Mouse (Mus musculus) brown adipose tissue, adult 24 weeks (tissue): ENCODE measurements around the gene Riiad1. TPM values are rescaled to one million over a fixed set of nuclear protein-coding genes. Genes with fewer than 3 reads are reported as not detected.
A peak's percentile ranks its signal among the peaks of the same experiment; 100 is the strongest.

Experiments used
- H3K27ac ChIP-seq: fragments of 200-500 bp; replicated peaks from 2 replicates; pipeline ENCODE4 v1.5.1; 2012; ENCODE audit warnings: low read depth, mild to moderate bottlenecking, low read length
- H3K4me1 ChIP-seq: fragments of 200-500 bp; 2 replicates; pipeline ENCODE4 v1.6.1; 2012; ENCODE audit warnings: low read length, mixed read lengths; ENCODE audit not compliant: control insufficient read depth, insufficient read depth, insufficient read length
- H3K4me3 ChIP-seq: fragments of 200-500 bp; 2 replicates; pipeline ENCODE4 v1.5.1; 2012; ENCODE audit warnings: low read depth, mild to moderate bottlenecking, low read length, moderate library complexity; ENCODE audit not compliant: insufficient read depth
- polyA plus RNA-seq: library from polyadenylated mRNA; stranded (reverse); fragments of >200 nt; gene quantifications from 2 replicates; pipeline ENCODE4 v1.2.4, GENCODE M21; 2012; ENCODE audit not compliant: missing spikeins, insufficient read depth, insufficient read length

Gene Riiad1
- polyA plus RNA-seq, 1 experiment = not detected

- Histone ChIP-seq H3K4me3 (no peak overlapping the region), H3K4me1 (no peaks in the 10 kb centered on the region; the same call in 1 of the 2 replicates)
Observed at GRCm38 (mm10) chr3:94473567-94474232, 6.4 kb downstream of the Riiad1 start.

GRCm38 (mm10) chr3:94473115-94473505 is 7.0 kb downstream of the Riiad1 start:
- Histone ChIP-seq H3K27ac (no peak overlapping the region), H3K4me1 (no peaks in the 10 kb centered on the region; the same call in 1 of the 2 replicates), H3K4me3 (no peak overlapping the region)

More at GRCm38 (mm10) chr3:94473567-94474232, 6.4 kb downstream of the Riiad1 start:
- H3K27ac ChIP-seq = no peak overlapping the region

DNA sequence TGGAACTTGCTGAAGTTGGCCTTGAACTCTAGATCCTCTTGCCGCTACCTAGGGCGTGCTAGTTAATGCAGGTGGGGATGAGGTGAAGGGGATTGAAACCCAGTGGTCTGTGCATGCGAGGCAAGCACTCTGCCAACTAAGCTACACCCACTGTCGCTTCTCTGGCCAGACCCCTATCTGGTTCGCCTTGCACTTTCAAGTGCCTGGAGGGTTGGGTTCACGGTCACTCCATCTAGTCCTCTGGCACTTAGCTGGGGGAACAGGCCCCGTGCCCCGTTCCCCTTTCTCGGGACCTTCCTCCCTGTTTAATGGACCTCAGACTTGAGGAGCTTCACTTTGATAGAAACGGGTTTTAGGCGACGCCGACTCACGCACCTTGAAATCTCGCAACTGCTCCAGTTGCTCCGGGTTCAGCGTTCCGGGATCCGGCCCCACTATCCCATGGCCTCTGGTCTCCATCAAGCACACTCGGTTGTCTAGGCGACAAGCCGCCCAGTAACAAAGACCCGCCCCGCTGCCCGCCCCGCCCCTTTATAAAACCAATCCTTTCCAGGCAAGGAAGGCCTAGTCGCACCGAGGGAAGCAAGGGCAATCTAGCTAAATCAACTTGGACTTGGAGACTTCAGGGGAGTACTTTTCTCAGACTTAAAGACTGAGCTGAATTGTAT is 7.6 kb downstream of the Riiad1 start:
- Histone ChIP-seq H3K4me1 (no peaks in the 10 kb centered on the region; the same call in 1 of the 2 replicates), H3K27ac (no peak overlapping the region), H3K4me3 (no peak overlapping the region)

DNA sequence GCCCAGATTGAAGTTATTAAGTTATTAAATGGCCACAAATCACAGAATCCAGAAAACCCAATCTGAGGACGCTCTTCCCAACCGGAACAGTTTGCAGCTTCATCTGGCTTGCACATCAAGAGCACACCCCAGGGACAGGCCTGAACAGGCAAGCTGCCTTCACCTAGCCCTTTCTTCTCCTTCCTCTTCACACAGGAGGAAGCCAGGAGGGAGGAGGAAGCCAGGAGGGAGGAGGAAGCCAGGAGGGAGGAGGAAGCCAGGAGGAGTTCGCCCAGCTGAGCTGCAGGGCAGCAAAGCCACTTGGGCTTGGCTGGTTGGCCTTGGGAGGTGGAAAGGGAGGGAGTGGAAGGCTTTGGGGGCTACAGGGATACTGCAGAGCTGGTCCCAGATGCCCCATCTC is 11.2 kb downstream of the Riiad1 start:
- no peak overlapping the region for H3K27ac ChIP-seq
- H3K4me1 ChIP-seq = no peaks in the 10 kb centered on the region
- H3K4me3 ChIP-seq = no peak overlapping the region

- Histone ChIP-seq H3K4me3 (no peak overlapping the region), H3K27ac (no peak overlapping the region), H3K4me1 (no peaks in the 10 kb centered on the region)
Observed at GRCm38 (mm10) chr3:94465632-94466430, 14.3 kb downstream of the Riiad1 start.

- Histone ChIP-seq H3K27ac (no peak overlapping the region), H3K4me3 (no peak overlapping the region), H3K4me1 (no peaks in the 10 kb centered on the region)
Observed at GRCm38 (mm10) chr3:94463926-94464578, 16.1 kb downstream of the Riiad1 start.

DNA sequence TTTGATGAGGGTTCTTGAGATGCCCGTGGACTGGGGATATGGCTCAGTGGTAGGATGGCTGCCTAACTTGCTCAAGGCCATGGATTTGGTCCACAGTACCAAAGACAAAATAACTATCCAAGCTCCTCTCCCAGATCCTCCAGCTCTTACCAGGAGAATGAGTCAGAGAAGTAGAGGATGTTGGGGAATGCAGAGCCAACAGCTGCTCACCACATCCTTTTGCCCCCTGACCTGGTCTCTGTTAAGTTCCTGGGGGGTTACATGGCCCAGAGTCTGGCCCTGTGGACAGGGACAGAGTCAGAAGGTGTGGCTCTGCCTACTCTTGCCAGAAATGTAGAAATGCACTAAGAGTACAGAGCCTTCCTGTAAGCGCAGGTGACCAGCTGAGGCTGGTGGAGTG is 20.3 kb downstream of the Riiad1 start:
- Histone ChIP-seq H3K4me1 (no peaks in the 10 kb centered on the region), H3K27ac (no peak overlapping the region), H3K4me3 (no peak overlapping the region)

GRCm38 (mm10) chr3:94457055-94457454 is 23.1 kb downstream of the Riiad1 start:
- Histone ChIP-seq H3K4me1 (no peaks in the 10 kb centered on the region), H3K4me3 (no peak overlapping the region), H3K27ac (no peak overlapping the region)

DNA sequence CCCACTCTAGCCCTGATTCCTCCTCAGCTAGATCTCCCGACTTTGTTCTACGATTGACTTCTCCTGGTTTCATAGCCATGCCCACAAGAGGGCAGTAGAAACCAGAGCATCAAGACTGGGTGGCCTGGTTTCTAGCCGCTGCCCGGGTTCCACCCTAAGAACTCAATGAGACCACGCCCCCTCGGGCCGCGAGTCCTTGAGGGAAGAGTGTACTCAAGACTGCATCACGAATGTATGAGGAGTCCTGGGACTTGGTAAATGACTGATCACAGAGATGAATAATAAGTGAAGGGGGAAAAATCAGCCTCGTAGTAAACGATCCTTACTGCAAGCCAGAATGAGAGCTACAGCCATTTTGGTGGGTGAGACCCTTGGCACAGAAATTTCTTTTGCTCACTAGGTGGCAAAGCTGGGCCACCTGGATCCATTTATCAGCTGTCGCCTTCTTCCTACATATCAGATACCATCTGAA is 23.6 kb downstream of the Riiad1 start:
- Histone ChIP-seq H3K27ac (no peak overlapping the region), H3K4me1 (no peaks in the 10 kb centered on the region), H3K4me3 (peak overlapping the region; percentile 40; the same call in 1 of the 2 replicates)

DNA sequence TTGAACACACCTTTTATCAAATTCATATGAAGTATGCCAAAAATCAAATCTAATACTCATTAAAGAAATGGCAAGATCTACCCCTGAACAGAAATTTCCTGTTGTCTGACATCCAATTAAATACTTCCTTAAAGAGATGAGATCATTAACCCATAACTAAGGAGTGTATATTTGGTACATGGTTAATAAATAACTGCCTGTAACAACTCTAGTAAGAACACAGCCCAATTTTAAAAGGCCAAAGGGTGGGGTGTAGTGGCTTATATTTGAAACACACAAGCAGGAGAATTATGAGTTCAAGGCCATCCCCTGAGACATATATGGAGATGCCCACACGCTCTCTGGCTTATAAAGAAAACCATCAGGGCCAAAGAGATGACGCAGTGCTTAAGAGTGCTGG is 30.8 kb downstream of the Riiad1 start:
- Histone ChIP-seq H3K27ac (no peak overlapping the region), H3K4me1 (no peaks in the 10 kb centered on the region), H3K4me3 (no peak overlapping the region)

- H3K4me3 ChIP-seq = peak within 1 kb of the TSS; percentile 91
- H3K27ac ChIP-seq = peak within 1 kb of the TSS; percentile 58
- no peaks in the 10 kb centered on the region for H3K4me1 ChIP-seq
Observed at GRCm38 (mm10) chr3:94443597-94443964, 36.6 kb downstream of the Riiad1 start, which contains the start of gene Oaz3. Gene Oaz3, minus strand, starts transcription at chr3:94443915.

GRCm38 (mm10) chr3:94442951-94443596 is 37.1 kb downstream of the Riiad1 start, which contains the start of gene Mrpl9:
Gene Mrpl9, plus strand, starts transcription at chr3:94443318.
- Histone ChIP-seq H3K27ac (peak within 1 kb of the TSS; percentile 58), H3K4me1 (no peaks in the 10 kb centered on the region), H3K4me3 (peak within 1 kb of the TSS; percentile 91)

GRCm38 (mm10) chr3:94441182-94441581 is 39.0 kb downstream of the Riiad1 start:
- H3K4me1 ChIP-seq = no peaks in the 10 kb centered on the region
- H3K4me3 ChIP-seq = no peak overlapping the region
- no peak overlapping the region for H3K27ac ChIP-seq

GRCm38 (mm10) chr3:94436420-94436819 is 43.7 kb downstream of the Riiad1 start:
- no peak overlapping the region for H3K27ac ChIP-seq
- no peaks in the 10 kb centered on the region for H3K4me1 ChIP-seq
- no peak overlapping the region for H3K4me3 ChIP-seq
